Mouse (Mus musculus): ENCODE data around the gene Cux1. TPM values are rescaled to one million over a fixed set of nuclear protein-coding genes. Genes with fewer than 3 reads are reported as not detected.
"Not testable (repeated sequence)": the region's sequence is repeated elsewhere in the genome, so short reads cannot be mapped to it uniquely, and the experiment has no call there.

The Cux1 gene
- polyA plus RNA-seq, 1 experiment from 2014 or later = 68.2 TPM

DNA sequence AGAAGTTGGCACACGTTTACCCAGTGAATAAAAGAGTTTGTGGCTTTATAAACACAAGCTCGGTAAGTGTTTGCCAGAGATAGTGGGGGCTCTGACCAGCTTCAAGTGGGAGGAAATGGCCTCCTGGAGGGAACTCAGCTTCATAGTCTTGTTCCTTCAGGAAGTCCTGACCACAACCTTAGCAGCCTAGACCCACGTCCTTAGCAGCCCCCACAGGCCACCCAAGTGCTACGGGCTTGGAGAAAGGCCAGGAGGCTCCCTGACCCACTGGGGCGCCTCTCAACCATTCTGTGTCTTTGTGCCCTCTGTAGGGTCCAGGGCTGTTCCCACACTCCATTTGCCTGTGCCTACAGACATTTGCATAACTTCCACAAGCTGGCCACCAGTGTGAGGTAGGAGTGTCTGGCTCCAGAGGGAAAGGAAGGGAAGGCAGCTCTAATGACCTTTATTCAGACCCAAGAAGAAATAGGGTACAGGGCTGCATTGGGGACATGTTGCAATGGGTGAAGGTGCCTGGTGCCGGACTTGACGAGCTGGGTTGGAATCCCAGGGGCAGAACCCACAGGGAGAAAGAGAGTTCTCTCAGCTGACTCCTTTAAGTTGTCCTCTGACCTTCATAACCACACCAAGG, 340.9 kb downstream of the Cux1 start:
- no peaks in the 10 kb centered on the region for H3K36me3 ChIP-seq
- H3K9ac ChIP-seq = no peak overlapping the region
- no peaks in the 10 kb centered on the region for H3K9me3 ChIP-seq
- H3K4me3 ChIP-seq (replicated peaks) = no peak overlapping the region
- no peaks in the 10 kb centered on the region; the same call in 1 of the 2 replicates for H3K27me3 ChIP-seq (replicated peaks)
- no peaks in the 10 kb centered on the region for H3K4me1 ChIP-seq (replicated peaks)
- no peak for ATAC-seq
- 74% methylated on average over 7 of the region's 7 CpGs for WGBS
- no peak overlapping the region for H3K27ac ChIP-seq
- no peak overlapping the region for H3K4me2 ChIP-seq (replicated peaks)

DNA sequence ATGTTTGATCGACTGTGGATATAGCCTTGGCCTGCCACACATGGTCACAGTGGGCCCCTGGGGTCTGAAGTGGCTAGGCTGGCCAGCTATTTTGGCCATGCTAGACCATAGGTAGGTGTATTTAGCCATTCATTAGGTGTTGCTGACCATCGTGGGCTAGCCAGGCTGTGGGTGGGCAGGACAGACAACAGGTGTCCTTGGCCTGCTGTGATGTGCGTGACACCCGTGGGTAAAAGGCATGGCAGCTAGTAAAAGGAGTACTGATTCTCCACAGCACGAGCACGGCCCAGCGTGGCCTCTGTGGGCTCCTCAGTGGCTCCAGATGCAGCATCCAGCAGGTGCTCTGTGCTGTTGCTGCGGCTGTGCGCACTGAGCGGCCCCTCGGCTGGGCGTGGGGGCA, 348.7 kb downstream of the Cux1 start:
- no peak overlapping the region for H3K27ac ChIP-seq
- H3K4me2 ChIP-seq (replicated peaks) = no peak overlapping the region
- H3K9me3 ChIP-seq = no peaks in the 10 kb centered on the region
- H3K36me3 ChIP-seq = no peaks in the 10 kb centered on the region
- H3K9ac ChIP-seq = no peak overlapping the region
- ATAC-seq = no peak
- WGBS = 87% methylated on average over 12 of the region's 12 CpGs
- no peak overlapping the region for H3K4me3 ChIP-seq (replicated peaks)
- H3K27me3 ChIP-seq (replicated peaks) = no peaks in the 10 kb centered on the region
- no peaks in the 10 kb centered on the region for H3K4me1 ChIP-seq (replicated peaks)

DNA sequence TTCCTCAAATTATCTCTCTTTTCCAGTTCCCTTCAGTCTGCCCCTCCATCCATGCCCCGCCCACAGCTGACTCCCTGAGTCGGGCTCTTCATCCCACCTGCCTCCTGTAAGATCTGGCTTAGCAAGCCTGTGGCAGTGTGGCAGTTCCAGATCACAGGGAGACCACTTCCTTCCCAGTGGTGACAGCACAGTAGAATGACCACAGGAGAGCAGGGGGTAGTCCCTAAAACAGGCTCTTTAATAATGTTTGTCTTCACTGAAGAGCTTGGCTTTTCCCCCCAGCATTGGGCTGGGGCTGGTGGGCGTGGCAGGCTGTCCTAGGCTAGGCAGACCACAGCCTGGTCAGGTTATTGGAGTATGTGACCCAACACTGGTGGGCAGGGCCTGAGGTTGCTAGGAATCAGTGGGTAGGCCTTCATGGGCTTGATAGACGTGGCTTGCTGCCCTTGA, 349.3 kb downstream of the Cux1 start:
- Histone ChIP-seq H3K4me1 (replicated peaks) (no peaks in the 10 kb centered on the region), H3K27me3 (replicated peaks) (no peaks in the 10 kb centered on the region), H3K27ac (no peak overlapping the region), H3K4me2 (replicated peaks) (no peak overlapping the region), H3K9ac (no peak overlapping the region), H3K9me3 (no peaks in the 10 kb centered on the region), H3K4me3 (replicated peaks) (no peak overlapping the region), H3K36me3 (no peaks in the 10 kb centered on the region)
- 62% methylated on average over 4 of the region's 4 CpGs for WGBS
- ATAC-seq = no peak

DNA sequence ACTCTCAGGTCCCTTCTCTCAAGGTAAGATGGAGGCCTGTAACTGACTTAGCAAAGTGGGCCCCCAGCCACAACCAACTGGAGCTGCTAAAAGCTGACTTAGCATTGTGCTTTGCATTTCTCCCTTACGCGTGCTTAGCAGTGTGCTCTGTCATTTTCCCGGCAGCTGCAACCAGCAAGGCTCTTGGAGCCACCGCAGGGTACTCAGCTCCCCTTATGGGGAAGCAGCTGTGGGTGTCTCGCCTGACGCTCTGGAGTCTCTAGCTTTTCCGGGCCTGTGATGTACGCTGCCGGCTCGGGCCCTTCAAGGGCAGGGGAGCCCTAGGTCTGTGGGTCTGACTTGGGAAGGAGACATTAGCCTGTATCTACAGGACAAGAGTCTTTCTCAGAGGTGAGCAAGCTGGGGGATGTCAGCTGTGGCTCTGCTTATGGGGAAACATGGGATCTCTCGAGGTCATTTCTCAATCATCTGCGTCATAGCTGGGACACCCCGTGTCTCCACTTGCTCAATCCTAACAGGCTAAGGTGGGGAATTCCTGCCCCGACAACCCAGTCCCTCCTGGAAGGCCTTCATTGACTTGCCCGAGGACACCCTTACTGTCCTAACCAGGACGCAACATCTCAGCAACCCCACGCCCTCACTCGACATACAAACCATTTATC, 350.2 kb downstream of the Cux1 start:
- 72% methylated on average over 18 of the region's 18 CpGs for WGBS
- Histone ChIP-seq H3K36me3 (no peaks in the 10 kb centered on the region), H3K4me3 (replicated peaks) (no peak overlapping the region), H3K27ac (no peak overlapping the region), H3K4me2 (replicated peaks) (no peak overlapping the region), H3K27me3 (replicated peaks) (no peaks in the 10 kb centered on the region), H3K4me1 (replicated peaks) (no peaks in the 10 kb centered on the region), H3K9me3 (no peaks in the 10 kb centered on the region), H3K9ac (no peak overlapping the region)
- ATAC-seq = no peak

DNA sequence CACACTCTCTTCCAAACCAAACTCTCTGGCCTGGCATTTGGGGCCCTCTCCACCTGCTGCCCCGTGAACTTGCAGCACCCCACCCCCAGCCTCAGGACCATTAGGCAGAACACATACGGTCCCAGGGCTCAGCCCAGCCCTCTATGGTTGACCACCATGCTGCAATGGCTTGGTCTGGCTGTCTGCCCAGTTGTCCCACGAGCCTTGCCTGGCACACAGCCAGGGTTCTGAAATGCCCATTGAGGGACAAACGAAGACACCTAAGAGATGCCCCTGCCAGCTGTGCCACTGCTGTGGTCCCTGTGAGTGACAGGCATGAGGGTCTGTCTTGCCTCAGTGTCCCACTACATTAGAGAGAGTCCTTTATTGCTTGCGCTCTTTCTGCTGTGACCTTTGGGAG, 351.3 kb downstream of the Cux1 start:
- no peak overlapping the region for H3K4me2 ChIP-seq (replicated peaks)
- no peaks in the 10 kb centered on the region for H3K27me3 ChIP-seq (replicated peaks)
- no peak overlapping the region for H3K9ac ChIP-seq
- 79% methylated on average over 5 of the region's 5 CpGs for WGBS
- no peak overlapping the region for H3K27ac ChIP-seq
- H3K36me3 ChIP-seq = no peaks in the 10 kb centered on the region
- H3K4me3 ChIP-seq (replicated peaks) = no peak overlapping the region
- ATAC-seq = no peak
- no peaks in the 10 kb centered on the region for H3K9me3 ChIP-seq
- no peaks in the 10 kb centered on the region for H3K4me1 ChIP-seq (replicated peaks)

DNA sequence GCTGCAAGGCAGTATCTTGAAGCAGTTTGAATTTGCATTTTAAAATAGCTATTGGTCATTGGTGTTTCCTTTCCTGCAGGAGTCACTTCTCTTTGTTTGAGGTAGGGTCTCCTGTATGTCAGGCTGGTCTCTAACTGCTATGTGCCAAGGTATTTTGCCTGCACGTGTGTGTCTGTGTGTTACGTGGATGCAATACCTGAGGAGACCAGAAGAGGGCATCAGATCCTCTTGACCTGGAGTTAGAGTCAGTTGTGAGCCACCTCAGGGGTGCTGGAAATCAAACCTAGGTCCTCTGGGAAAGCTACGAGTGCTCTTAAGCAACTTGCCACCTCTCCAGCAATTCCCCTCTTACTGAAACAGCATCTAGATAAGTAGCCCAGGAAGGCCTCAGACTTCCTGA, 352.1 kb downstream of the Cux1 start:
- Histone ChIP-seq H3K4me3 (replicated peaks) (no peak overlapping the region), H3K9me3 (no peaks in the 10 kb centered on the region), H3K9ac (no peak overlapping the region), H3K4me2 (replicated peaks) (no peak overlapping the region), H3K4me1 (replicated peaks) (no peaks in the 10 kb centered on the region), H3K36me3 (no peaks in the 10 kb centered on the region), H3K27ac (no peak overlapping the region), H3K27me3 (replicated peaks) (no peaks in the 10 kb centered on the region)
- 84% methylated on average over 3 of the region's 3 CpGs for WGBS
- no peak for ATAC-seq

DNA sequence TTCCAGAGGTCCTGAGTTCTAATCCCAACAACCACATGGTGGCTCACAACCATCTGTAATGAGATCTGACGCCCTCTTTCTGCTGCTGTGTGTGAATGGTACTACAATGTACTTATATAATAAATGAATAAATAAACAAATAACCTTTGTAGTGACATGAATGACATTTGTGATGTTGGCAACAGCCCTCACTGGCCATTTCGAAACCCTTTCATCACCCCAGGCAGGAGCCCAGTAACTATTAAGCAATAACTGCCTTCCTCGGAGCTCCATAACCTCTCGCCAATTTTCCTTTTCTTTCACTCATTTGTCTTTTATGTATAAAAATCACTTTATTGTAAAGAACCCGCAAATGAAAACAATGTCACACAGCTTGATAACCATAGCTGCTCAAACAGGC, 353.6 kb downstream of the Cux1 start:
- H3K4me2 ChIP-seq (replicated peaks) = no peak overlapping the region
- no peaks in the 10 kb centered on the region for H3K27me3 ChIP-seq (replicated peaks)
- ATAC-seq = no peak
- no peak overlapping the region for H3K4me3 ChIP-seq (replicated peaks)
- H3K9ac ChIP-seq = no peak overlapping the region
- H3K27ac ChIP-seq = no peak overlapping the region
- no peaks in the 10 kb centered on the region for H3K9me3 ChIP-seq
- 79% methylated on average over 5 of the region's 5 CpGs for WGBS
- H3K4me1 ChIP-seq (replicated peaks) = no peaks in the 10 kb centered on the region
- H3K36me3 ChIP-seq = no peaks in the 10 kb centered on the region

DNA sequence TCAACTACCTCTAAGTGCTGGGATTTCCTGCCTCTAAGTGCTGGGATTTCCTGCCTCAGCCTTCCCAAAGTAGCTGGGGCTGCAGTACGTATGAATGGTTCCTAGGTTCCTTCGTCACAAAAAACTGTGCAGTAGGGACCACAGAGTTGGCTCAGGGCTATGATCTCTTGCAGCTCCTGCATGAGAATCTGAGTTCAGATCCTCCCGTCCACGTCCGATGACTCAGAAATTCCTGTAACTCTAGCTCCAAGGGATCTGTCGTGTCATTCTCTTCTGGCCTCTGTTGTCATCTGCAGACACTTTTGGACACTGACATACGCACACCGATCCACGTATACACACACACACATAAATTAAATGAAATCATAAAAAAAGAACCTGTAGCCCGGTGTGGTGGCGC, 354.6 kb downstream of the Cux1 start:
- WGBS = 90% methylated on average over 11 of the region's 11 CpGs

DNA sequence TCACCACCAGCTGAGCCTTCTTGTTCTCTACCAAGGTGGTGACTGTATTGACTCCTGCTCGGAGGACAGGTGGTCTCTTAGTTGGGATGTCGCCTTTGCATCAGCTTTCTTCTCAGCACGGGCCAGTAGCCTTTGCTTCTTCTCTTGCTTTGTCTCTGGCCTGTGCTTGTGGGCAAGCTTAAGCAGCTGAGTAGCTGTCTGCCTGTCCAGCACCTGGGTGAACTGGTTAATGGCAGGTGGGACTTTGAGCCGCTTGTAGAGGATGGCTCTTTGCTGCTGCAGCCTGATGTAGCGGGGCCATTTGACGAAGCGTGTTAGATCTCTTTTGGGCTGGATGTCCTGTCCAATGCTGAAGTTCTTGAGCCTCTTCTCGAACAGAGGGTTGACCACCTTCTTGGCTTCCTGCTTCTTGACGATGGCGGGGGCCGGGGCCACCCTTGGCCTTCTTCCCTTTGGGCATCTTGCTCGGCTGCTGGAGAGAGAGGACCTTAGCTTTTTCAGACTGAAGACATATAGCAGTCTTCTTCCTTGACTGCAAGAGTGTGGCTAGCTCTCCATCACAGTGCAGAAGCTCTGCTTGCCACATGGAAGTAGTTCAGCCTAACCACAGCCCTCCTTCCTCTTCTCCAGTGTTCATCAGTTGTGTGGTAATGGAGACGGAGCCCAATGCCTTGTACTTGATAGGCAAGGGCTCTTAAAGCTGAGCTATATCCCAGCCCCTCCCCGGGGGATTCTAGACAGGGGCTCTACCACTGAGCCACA, 355.8 kb downstream of the Cux1 start:
- 91% methylated on average over 14 of the region's 14 CpGs for WGBS
- H3K36me3 ChIP-seq; H3K27me3 ChIP-seq (replicated peaks); H3K9me3 ChIP-seq; H3K9ac ChIP-seq; H3K4me3 ChIP-seq (replicated peaks); H3K4me1 ChIP-seq (replicated peaks); H3K4me2 ChIP-seq (replicated peaks); H3K27ac ChIP-seq; ATAC-seq: not testable (repeated sequence)

More for the DNA sequence above, 354.6 kb downstream of the Cux1 start:
- H3K36me3 ChIP-seq = no peaks in the 10 kb centered on the region
- no peaks in the 10 kb centered on the region for H3K9me3 ChIP-seq
- no peak overlapping the region for H3K27ac ChIP-seq
- H3K4me3 ChIP-seq (replicated peaks) = no peak overlapping the region
- no peaks in the 10 kb centered on the region for H3K27me3 ChIP-seq (replicated peaks)
- no peak for ATAC-seq
- H3K4me2 ChIP-seq (replicated peaks) = no peak overlapping the region
- no peak overlapping the region for H3K9ac ChIP-seq
- no peaks in the 10 kb centered on the region for H3K4me1 ChIP-seq (replicated peaks)

DNA sequence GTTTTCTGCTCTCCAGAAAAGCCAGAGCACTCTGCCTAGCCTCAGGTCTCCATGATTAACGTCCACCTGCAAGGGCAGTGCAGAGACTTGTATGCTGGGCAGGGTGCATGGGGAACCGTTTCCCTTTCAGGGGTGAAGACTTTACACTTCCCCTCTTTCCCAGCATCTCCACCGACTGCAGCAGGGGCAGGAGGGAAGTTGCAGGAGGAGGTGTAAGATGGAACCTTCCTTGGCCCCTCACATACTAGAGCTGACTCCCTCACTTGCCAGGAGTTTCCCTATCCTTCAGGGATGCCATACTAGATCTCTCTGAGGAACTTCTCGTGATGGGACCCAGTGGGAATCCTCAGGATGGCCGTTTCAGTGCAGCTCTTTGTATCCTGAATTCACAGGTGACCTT, 356.7 kb downstream of the Cux1 start:
- H3K9me3 ChIP-seq = no peaks in the 10 kb centered on the region
- ATAC-seq = no peak
- 72% methylated on average over 5 of the region's 5 CpGs for WGBS
- H3K4me1 ChIP-seq (replicated peaks) = no peaks in the 10 kb centered on the region
- no peak overlapping the region for H3K4me3 ChIP-seq (replicated peaks)
- H3K9ac ChIP-seq = no peak overlapping the region
- no peak overlapping the region for H3K27ac ChIP-seq
- H3K4me2 ChIP-seq (replicated peaks) = no peak overlapping the region
- no peaks in the 10 kb centered on the region for H3K36me3 ChIP-seq
- no peaks in the 10 kb centered on the region for H3K27me3 ChIP-seq (replicated peaks)

DNA sequence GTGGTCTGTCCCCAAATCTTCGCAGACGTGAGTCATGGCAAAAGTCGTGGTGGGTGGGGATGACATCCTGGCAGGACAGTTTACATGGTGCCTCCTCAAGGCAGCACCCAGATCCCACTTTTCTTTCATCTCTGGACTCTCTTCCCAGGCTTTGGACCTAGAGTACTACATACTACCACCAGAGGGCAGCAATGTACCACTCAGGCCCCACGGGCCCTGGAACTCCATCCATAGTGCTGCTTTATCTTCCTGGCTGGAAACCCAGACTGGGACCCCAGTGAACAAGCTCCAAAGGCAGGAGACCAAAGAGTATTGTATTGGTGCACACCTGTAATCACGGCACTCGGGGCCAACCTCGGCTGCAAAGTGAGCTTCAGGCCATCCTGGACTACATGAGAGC, 365.5 kb downstream of the Cux1 start:
- Histone ChIP-seq H3K9me3 (no peaks in the 10 kb centered on the region), H3K9ac (no peak overlapping the region), H3K27me3 (replicated peaks) (no peaks in the 10 kb centered on the region), H3K4me1 (replicated peaks) (peaks cover 7% of the 10 kb centered on the region), H3K36me3 (peaks cover 2% of the 10 kb centered on the region; the same call in 1 of the 2 replicates), H3K27ac (no peak overlapping the region), H3K4me3 (replicated peaks) (no peak overlapping the region), H3K4me2 (replicated peaks) (no peak overlapping the region)
- ATAC-seq = peak; percentile 50
- WGBS = 34% methylated on average over 7 of the region's 7 CpGs

DNA sequence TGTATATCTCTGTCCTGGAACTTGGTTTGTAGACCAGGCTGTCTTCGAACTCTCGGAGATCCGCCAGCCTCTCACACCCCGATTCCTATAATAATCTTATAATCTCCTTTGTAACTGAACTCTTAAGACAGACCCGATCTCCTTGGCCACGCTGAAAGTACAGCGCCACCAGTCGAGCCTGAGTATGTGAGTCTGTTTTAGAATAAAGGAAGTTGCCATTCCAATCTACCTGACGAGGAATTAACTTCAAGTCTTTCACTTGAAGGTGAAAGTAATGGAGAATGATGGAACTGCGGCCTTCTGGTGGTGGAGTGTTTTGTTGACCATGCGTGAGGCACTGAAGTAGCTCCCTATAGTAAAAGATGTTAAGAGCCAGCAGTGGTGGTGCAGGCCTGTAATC, 367.8 kb downstream of the Cux1 start:
- WGBS = 30% methylated on average over 11 of the region's 11 CpGs
- Histone ChIP-seq H3K9ac (peak overlapping the region; percentile 6; the same call in 1 of the 2 replicates), H3K4me2 (replicated peaks) (peak overlapping the region; percentile 59), H3K4me3 (replicated peaks) (peak overlapping the region; percentile 92), H3K27me3 (replicated peaks) (no peaks in the 10 kb centered on the region), H3K27ac (peak overlapping the region; percentile 82; the same call in 1 of the 2 replicates), H3K36me3 (peaks cover 16% of the 10 kb centered on the region), H3K4me1 (replicated peaks) (peaks cover 7% of the 10 kb centered on the region), H3K9me3 (no peaks in the 10 kb centered on the region)
- no peak for ATAC-seq
